Mouse (Mus musculus) gastrocnemius, postnatal 14 days (tissue): ENCODE results near the gene Ucma. TPM values are rescaled to one million over a fixed set of nuclear protein-coding genes. Genes with fewer than 3 reads are reported as not detected.
"Not testable (repeated sequence)": the region's sequence is repeated elsewhere in the genome, so short reads cannot be mapped to it uniquely, and the experiment has no call there.

Experiments used
- DNase-seq: peaks from one replicate; pipeline ENCODE4 v3.0.0; 2021; ENCODE audit warnings: mixed read lengths
- intact Hi-C: fragments of 180-260 bp; cut with DNase I; formaldehyde crosslinking; loops from one replicate; pipeline ENCODE4 v1.15.1; 2025; ENCODE audit warnings: low total_unique reads
- long read RNA-seq, 2 experiments: library from polyadenylated mRNA; stranded (forward); transcript quantifications; one replicate each; pipeline ENCODE4 v2.0.0; 2021
- total RNA-seq, 2 experiments: library from RNA; stranded (reverse); gene quantifications; 2 replicates each; pipeline ENCODE4 v1.2.3; 2021

The Ucma gene
- total RNA-seq, result under 1 TPM in 1 of 2 experiments, not detected in 1; 0.39 TPM
- long read RNA-seq, experiment 1, partial matches to known transcripts, result 0 of 1 reads
- long read RNA-seq, experiment 1, other reads (novel, unspliced or antisense), result 0 of 1 reads
- long read RNA-seq, experiment 2, result 0 reads

DNA sequence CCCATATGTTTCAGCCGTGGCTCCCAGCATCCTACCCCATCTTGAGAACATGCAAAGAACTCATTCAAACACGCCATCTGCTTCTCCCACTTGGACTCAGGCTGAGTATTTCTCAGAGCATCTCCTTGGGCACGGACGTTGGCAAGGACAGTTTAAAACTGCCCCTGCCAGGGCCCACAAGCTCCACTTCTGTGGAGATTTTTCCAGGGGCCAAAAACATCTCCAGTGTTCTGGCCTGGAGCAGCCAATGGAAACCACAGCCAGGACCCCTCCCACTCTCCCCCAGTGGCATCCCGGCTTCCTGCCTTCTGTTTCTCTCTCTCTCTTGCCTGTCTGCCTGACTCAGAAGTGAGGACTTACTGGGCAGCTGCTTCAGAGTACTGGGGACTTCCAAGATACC is at the start of gene Ucma:
Gene Ucma (plus strand): TSS at position 316 of the 400 bp plus-strand sequence.
- intact Hi-C loops, result no loop called here
- no peak for DNase-seq

GRCm38 (mm10) chr2:4927391-4927790 is 48.5 kb upstream of the Ucma start:
- no peak for DNase-seq
- intact Hi-C loops, result no loop called here

GRCm38 (mm10) chr2:4929230-4929629 is 46.7 kb upstream of the Ucma start:
- no peak for DNase-seq
- intact Hi-C loops, result no loop called here

GRCm38 (mm10) chr2:4934516-4934915 is 41.4 kb upstream of the Ucma start:
- no peak for DNase-seq

DNA sequence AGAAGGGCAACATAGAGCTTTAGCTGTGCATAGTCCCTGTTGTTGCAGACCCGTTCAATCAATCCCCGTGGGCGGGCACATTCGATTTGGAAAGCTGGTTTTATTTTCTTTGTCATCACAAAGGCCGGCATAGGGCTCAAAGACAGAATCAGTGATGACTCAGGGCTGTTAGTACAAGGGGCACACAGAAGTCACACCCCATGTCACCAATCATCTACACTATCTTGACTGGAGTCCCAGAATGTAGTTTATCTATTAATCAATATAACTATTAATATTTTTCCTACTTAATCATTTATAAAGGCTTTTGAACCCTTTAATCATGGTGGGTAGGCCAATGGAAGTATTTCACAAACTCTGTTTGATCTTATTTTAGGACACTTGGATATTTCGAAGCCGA is 38.0 kb upstream of the Ucma start:
- intact Hi-C loops, result no loop called here
- DNase-seq, result no peak

More at GRCm38 (mm10) chr2:4934516-4934915, 41.4 kb upstream of the Ucma start:
- intact Hi-C loops, result no loop called here

- no peak for DNase-seq
- intact Hi-C loops, result no loop called here
These were observed 35.1 kb upstream of the Ucma start for GRCm38 (mm10) chr2:4940861-4941260.

- intact Hi-C loops, DNase-seq: not testable (repeated sequence)
These were observed 26.2 kb upstream of the Ucma start for GRCm38 (mm10) chr2:4949691-4950090.

DNA sequence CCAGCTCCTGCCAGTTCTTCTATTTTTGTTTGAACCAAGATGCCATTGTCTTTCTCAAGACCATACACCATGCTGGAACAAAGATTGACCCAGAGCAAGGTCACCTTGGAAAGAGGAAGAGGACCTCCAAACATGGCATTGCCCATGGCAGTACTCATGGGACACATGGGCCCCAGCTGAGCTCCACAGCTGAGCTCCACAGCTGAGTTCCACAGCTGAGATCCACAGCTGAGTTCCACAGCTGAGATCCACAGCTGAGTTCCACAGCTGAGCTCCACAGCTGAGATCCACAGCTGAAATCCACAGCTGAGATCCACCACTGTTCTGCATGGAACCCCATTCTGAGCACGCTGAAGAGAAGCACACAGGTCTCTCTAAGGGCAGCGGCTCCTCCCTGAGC is 24.9 kb upstream of the Ucma start:
- intact Hi-C loops, result no loop called here
- no peak for DNase-seq

DNA sequence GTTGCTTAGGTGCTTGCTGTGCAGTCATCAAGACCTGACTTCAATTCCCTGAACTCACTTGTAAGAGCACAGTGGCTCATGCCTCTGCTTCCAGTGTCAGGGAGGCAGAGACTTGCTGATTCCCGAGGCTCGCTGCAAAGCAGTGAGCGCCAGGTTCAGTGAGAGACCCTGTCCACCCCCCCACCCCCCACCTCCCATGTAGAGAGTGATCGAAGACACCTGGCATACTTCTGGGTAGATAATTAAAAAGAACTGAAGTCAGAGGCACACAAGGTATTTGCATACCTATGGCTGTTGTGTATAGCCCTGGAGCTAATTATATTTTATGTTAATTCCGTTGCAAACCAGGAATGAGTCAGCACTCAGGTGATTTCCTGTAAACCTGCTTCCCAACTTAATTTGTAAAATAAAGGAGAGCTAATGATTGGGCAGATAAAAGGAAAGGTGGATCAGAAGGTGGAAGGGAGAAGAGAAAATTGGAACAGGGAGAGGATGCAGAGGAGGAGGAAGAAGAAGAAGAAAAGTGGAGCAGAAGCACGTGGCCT is 21.6 kb upstream of the Ucma start:
- intact Hi-C loops, result no loop called here
- DNase-seq, result no peak

- no peak for DNase-seq
- intact Hi-C loops, result no loop called here
These were observed 17.9 kb upstream of the Ucma start for GRCm38 (mm10) chr2:4958039-4958438.

DNA sequence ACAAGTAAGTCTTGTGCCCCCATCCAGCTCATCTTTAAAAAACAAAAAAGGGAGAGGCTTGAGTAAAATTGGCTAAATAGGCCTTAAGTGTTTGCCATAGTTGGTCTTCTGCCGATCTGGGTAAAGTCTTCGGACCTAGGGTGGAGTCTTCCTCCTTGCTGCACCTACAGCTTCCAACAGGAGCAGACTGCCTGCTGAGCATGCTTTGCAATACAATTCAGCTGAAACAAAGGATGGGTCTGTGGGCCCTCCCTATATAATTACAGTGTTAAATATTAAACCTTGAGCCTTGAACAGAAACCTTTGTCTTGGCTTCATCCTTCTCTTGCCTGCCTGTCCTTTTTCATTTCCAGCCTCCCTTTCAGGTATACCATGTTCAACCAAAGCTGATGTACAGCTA is 8.1 kb upstream of the Ucma start:
- DNase-seq, result no peak
- intact Hi-C loops, result no loop called here

DNA sequence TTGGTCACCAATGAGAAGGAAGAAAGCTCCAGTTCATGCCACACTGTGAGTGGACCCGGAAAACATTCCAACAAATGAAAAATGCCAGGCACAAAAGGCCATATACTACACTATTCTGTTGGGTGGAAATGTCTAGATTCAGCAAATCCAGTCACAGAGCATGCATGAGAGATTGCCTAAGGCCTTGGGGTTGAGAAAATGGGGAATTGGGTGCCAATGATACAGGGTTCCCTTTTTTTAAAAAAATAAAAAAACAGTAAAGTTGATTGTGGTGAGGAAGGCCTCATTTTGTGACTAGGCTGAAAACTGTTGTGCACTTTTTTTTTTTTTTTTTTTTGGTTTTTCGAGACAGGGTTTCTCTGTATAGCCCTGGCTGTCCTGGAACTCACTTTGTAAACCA is 6.8 kb upstream of the Ucma start:
- intact Hi-C loops, result no loop called here
- DNase-seq, result no peak

DNA sequence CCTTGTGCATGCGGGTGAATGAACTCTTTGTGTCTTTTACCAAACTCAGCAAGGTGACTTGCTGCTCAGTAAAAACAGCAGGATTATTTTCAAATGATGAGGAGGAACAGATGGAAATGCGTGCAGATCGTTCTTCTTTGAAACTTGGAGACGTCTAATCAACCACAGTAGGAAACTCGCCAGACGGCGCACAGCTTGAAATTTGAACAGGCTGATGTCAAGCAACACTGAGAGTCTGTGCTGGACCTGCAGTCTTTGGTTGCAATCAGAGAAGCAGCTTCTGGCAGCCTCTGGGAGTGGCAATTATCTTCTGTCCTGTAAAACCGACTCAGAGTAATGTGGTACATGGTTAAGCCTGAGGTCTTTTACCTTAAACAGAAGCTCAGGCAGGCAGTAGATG is 2.2 kb downstream of the Ucma start:
- DNase-seq, result no peak
- intact Hi-C loops, result no loop called here

DNA sequence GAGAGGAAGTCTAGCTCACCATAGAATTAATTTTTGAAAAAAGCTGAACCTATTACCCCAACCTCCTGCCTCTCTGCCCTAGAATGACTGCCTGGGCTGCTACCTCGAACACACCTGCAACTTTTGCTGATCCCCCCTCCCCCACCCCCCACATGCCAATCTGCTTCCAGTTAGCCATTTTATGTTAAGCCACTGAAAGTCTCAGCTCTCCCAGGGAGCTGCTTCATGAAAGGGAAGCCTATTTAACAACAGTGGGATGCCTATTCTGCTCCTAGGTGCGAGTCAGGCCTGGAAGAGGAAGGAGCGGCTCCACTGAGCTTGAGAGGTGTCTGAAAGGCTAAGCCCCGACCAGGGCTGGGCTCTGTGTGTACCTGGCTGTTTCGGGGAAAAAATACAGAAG is 8.1 kb downstream of the Ucma start:
- no peak for DNase-seq
- intact Hi-C loops, result no loop called here

DNA sequence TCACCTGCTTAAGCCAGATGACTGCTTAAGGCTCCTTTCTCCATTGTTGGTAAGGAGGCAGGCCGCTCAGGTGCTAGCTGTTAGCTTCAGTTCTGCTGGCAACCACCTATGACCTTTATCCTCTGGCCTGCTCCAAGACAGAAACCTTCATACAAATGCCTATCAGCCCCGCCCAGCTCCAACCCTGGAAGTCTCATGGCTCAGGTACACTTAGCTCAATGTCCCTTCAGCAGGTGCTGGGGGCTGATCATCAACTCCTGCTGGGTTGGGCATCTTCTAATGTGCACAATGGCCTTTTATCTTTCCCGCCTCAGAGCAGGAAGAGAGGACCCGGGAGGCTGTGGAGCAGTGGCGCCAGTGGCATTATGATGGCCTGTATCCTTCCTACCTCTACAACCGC is 9.1 kb downstream of the Ucma start:
- DNase-seq, result no peak
- intact Hi-C loops, result no loop called here

DNA sequence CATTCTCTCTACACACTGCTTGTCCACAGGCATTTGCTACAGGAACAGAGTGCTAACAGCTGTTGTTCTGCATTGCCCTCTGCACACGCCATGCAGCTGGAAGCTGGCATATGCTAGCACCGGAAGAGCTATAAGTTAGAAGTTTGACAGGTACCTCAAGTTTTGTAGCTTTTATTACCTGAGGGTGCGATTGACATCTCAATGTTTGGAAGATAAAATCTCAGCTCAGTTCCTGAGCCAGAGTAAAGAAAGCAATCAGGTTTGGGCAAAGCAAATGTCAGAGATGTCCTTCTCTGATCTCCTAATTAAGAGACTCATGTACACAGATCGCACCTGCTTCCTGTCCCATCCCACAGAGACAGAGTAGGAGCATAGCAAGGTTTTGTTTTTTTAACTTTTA is 10.9 kb downstream of the Ucma start:
- intact Hi-C loops, result no loop called here
- no peak for DNase-seq

DNA sequence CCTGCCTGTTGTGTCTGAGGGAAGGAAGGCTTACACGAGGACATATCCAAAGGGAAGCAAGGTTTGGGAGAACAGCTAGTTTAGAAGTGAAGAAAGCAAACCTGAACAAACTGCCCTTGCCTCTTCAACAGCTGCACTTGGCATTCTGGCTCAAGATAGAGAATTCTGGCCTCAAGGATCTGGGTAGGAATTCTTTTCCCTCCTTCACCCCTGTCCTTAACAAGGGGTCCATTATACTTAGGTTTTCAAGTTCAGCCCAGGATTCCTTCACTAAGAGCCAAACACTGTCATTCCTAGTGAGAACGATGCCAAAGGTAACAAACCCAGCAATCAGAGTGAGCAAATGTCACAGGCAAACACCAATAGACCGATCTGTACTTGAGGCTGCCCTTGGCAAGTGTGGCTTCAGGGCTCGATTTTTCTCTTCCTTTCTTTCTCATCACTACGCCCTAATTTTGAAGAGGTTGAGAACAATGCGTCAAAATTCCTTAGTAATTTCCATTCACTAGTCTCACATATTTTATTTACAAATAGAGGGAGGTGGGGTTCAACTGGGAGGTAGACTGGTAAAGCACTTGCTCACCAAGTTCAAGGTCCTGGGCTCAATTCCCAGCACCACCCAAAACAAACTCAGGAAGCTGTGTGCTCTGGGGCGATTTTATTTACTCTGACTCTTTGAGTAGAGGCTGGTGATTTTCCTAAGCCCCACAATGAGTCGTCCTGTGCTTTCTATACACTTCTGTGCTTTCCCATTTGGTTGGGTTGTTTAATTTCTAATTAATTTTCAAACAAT is 11.7 kb downstream of the Ucma start:
- intact Hi-C loops, result no loop called here
- DNase-seq, result no peak

DNA sequence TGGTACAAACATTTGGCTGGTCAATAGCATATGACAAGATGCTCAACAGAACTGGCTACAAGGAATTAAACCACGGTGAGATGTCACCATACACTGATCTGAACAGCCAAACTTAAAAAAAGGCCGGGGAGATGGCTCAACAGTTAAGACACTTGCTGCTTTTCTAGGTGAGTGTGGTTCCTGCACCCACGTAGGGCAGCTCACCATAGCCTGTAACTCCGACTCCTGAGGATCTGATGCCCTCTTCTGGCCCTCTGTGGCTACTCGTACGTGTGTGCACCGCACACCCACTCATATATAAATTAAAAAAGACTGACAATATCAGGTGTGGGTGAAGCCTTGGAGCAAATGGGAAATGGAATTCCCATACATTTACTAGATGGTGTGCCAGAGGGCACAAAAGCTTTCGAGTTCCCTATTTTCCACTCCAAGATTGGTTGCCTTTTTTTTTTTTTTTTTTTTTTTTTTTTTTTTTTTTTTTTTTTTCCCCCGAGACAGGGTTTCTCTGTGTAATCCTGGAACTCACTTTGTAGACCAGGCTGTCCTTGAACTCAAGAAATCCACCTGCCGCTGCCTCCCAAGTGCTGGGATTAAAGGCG is 13.0 kb downstream of the Ucma start:
- intact Hi-C loops, result no loop called here
- no peak for DNase-seq

DNA sequence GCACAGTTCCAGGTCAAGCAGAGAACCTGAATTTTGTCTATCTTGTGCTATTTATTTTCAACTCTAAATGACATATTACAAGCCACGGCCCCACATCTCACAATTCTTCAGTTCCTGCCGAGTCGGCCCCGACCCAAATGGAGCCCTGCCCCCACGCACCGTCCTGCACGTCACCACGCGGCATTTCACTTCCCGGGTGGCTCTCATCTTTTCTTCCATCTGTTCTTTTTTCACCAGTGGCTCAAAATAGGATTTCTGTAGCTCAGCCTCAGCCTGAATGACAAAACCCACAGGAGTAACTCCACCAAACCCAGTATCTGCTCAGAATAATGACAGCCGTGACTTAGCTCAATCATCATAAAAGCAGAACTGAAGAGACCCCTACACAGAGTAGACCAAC is 17.7 kb downstream of the Ucma start:
- intact Hi-C loops, result no loop called here
- DNase-seq, result no peak

DNA sequence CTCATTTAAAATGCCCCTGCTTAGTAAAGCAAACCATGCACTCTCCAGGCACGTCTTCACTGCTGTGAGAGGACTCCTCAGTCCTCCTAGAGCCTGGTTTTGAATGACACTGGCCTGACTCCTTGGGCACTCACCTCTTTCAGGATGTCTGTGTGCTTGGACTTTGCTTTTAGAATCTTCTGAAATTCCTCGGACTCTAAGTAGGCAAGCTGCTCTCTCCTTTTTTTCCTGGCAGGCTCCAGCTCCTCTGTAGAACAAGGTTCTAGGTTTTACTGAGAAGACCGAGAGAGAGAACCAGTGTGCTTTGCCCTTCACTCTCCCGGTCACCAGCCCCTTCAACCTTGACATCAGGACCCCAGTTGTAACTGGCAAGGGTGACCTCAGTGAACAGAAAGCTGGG is 18.5 kb downstream of the Ucma start:
- no peak for DNase-seq
- intact Hi-C loops, result no loop called here

DNA sequence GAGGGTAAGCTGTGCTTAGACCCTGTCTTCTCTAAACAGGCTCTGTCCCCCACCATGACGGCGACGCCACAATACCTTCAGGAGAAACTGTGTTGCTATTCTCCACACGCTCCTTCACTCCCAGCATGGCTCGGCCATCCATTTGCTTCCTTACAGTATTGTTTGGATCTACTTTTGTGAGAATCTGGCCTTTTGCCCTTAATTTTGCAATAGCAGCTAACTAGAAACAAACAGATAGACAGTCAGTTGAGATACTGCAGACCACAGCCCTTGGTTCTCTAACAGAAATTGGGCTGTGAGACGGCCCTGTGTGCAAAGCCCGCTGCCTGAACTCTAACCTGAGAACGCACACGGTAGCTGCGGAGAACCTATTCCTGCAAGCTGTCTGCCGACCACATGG is 19.7 kb downstream of the Ucma start:
- intact Hi-C loops, result no loop called here

More for the DNA sequence above, 19.7 kb downstream of the Ucma start:
- no peak for DNase-seq
